Mouse (Mus musculus): ENCODE measurements around the gene Socs2. TPM values are rescaled to one million over a fixed set of nuclear protein-coding genes. Genes with fewer than 3 reads are reported as not detected.
"Not testable (repeated sequence)": the region's sequence is repeated elsewhere in the genome, so short reads cannot be mapped to it uniquely, and the experiment has no call there.

The Socs2 gene
- total RNA-seq, 4 experiments from 2014 or later = 32.4 to 40.8 (median 38.9) TPM

- no peak for DNase-seq (ENCODE audit: low spot score in 2 of 2)
These were observed 21.9 kb downstream of the Socs2 start for GRCm38 (mm10) chr10:95394819-95395812.

- DNase-seq (ENCODE audit: low spot score in 2 of 2) = no peak
These were observed 24.9 kb downstream of the Socs2 start for GRCm38 (mm10) chr10:95392073-95392472.

- no peak for DNase-seq (ENCODE audit: low spot score in 2 of 2)
These were observed 26.1 kb downstream of the Socs2 start for GRCm38 (mm10) chr10:95390871-95391270.

GRCm38 (mm10) chr10:95389805-95390204 is 27.2 kb downstream of the Socs2 start:
- DNase-seq (ENCODE audit: low spot score in 2 of 2) = not testable (repeated sequence)

GRCm38 (mm10) chr10:95388821-95389477 is 28.0 kb downstream of the Socs2 start:
- DNase-seq (ENCODE audit: low spot score in 2 of 2) = no peak

GRCm38 (mm10) chr10:95386527-95386926 is 30.5 kb downstream of the Socs2 start:
- no peak for DNase-seq (ENCODE audit: low spot score in 2 of 2)

GRCm38 (mm10) chr10:95385801-95386203 is 31.2 kb downstream of the Socs2 start:
- no peak for DNase-seq (ENCODE audit: low spot score in 2 of 2)

GRCm38 (mm10) chr10:95385081-95385480 is 31.9 kb downstream of the Socs2 start:
- no peak for DNase-seq (ENCODE audit: low spot score in 2 of 2)

- DNase-seq (ENCODE audit: low spot score in 2 of 2) = no peak
These were observed 32.5 kb downstream of the Socs2 start for GRCm38 (mm10) chr10:95384446-95384845.

- no peak for DNase-seq (ENCODE audit: low spot score in 2 of 2)
These were observed 43.6 kb downstream of the Socs2 start for GRCm38 (mm10) chr10:95373340-95373739.

- DNase-seq (ENCODE audit: low spot score in 2 of 2) = no peak
These were observed 45.0 kb downstream of the Socs2 start for GRCm38 (mm10) chr10:95371942-95372341.

GRCm38 (mm10) chr10:95369190-95369589 is 47.8 kb downstream of the Socs2 start:
- DNase-seq (ENCODE audit: low spot score in 2 of 2) = no peak

GRCm38 (mm10) chr10:95368151-95368550 is 48.8 kb downstream of the Socs2 start:
- DNase-seq (ENCODE audit: low spot score in 2 of 2) = no peak

- no peak for DNase-seq (ENCODE audit: low spot score in 2 of 2)
These were observed 49.3 kb downstream of the Socs2 start for GRCm38 (mm10) chr10:95367661-95368089.

GRCm38 (mm10) chr10:95367241-95367640 is 49.7 kb downstream of the Socs2 start:
- DNase-seq (ENCODE audit: low spot score in 2 of 2) = no peak

GRCm38 (mm10) chr10:95362326-95362725 is 54.7 kb downstream of the Socs2 start:
- no peak for DNase-seq (ENCODE audit: low spot score in 2 of 2)

GRCm38 (mm10) chr10:95361260-95361841 is 55.6 kb downstream of the Socs2 start:
- no peak for DNase-seq (ENCODE audit: low spot score in 2 of 2)

GRCm38 (mm10) chr10:95360048-95360447 is 56.9 kb downstream of the Socs2 start:
- DNase-seq (ENCODE audit: low spot score in 2 of 2) = no peak

GRCm38 (mm10) chr10:95357721-95358120 is 59.3 kb downstream of the Socs2 start:
- no peak for DNase-seq (ENCODE audit: low spot score in 2 of 2)

GRCm38 (mm10) chr10:95356711-95357110 is 60.3 kb downstream of the Socs2 start:
- DNase-seq (ENCODE audit: low spot score in 2 of 2) = no peak

GRCm38 (mm10) chr10:95355678-95356268 is 61.2 kb downstream of the Socs2 start:
- no peak for DNase-seq (ENCODE audit: low spot score in 2 of 2)

- DNase-seq (ENCODE audit: low spot score in 2 of 2) = no peak
These were observed 62.3 kb downstream of the Socs2 start for GRCm38 (mm10) chr10:95354673-95355072.
